Mouse (Mus musculus): ENCODE results near the gene Col24a1. TPM values are rescaled to one million over a fixed set of nuclear protein-coding genes. Genes with fewer than 3 reads are reported as not detected.

Gene Col24a1
- polyA plus RNA-seq, 1 experiment from 2014 or later: 2.4 TPM

DNA sequence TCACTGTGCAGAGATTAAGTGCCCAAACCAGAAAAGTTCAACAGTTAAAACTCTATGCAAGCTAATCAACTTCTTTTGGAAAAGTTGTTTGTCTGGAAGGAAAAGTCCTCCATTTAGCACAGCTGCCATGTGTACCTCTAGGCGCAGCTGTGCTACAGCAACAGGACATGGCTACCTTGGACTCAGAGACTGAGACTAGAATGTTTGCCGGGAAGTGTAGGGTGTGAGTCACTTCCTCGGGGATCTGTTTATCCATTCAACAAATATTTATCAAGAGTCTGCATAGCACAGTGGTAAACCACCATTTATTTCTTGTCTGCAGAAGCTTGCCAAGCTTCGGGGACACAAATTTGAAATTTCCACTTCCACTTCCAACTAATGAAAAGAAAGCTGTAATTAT, 178.8 kb downstream of the Col24a1 start:
- 26% methylated on average over 4 of the region's 4 CpGs for WGBS
- peak; percentile 88 for ATAC-seq (ENCODE audit: low read depth)
- Histone ChIP-seq H3K27ac (ENCODE audit: low read length) (no peak overlapping the region), H3K36me3 (ENCODE audit: control insufficient read depth, insufficient read depth, low read length) (no peaks in the 10 kb centered on the region), H3K4me3 (ENCODE audit: low read length) (no peak overlapping the region), H3K4me1 (replicated peaks; ENCODE audit: control insufficient read depth, insufficient read depth, low read length) (no peaks in the 10 kb centered on the region), H3K4me2 (ENCODE audit: low read depth, low read length) (no peak overlapping the region), H3K27me3 (ENCODE audit: control insufficient read depth, insufficient read depth, low read depth, low read length) (no peaks in the 10 kb centered on the region), H3K9me3 (ENCODE audit: control insufficient read depth, low read length) (no peaks in the 10 kb centered on the region), H3K9ac (ENCODE audit: low read length) (no peak overlapping the region)

DNA sequence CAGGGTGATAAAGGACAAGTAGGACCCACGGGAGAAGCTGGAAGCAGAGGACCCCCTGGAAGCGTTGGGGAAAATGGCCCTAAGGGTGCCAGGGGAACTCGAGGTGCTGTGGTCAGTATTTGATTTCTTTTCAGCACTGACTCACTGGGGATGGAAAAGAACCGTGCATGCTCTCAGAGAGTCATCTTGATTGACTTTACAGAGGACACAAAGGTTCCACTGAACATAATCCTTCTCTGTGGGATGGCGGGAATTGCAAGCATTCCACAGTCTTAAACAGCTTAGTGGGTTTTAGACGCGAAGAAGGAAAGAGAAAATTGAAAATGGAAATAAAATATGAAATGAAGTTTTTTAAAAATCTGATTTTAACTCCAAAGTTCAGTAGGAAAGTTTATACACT, 181.9 kb downstream of the Col24a1 start:
- WGBS: 57% methylated on average over 7 of the region's 7 CpGs
- Histone ChIP-seq H3K4me2 (ENCODE audit: low read depth, low read length) (no peak overlapping the region), H3K27me3 (ENCODE audit: control insufficient read depth, insufficient read depth, low read depth, low read length) (no peaks in the 10 kb centered on the region)

DNA sequence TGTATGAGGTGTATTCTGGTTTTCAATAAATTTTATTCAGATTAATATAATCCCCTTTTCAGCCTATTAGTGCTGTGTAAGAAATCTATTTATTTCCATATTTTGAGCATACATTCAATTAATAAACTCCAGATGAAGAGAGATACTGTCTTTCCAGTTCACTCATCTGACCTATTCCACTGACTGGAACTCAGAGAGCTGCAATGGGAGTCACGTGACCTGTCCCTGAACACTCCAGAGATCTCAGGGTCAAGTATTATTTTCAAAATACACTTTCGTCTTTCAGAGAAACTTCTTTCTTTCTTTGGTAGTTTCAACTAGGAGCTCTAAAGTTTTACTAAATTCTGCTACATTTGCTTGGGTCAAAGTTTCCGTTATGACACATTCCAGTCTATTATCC, 184.4 kb downstream of the Col24a1 start:
- H3K9me3 ChIP-seq (ENCODE audit: control insufficient read depth, low read length): no peaks in the 10 kb centered on the region
- no peak overlapping the region for H3K27ac ChIP-seq (ENCODE audit: low read length)
- H3K4me2 ChIP-seq (ENCODE audit: low read depth, low read length): no peak overlapping the region
- H3K36me3 ChIP-seq (ENCODE audit: control insufficient read depth, insufficient read depth, low read length): no peaks in the 10 kb centered on the region
- H3K4me3 ChIP-seq (ENCODE audit: low read length): no peak overlapping the region
- H3K27me3 ChIP-seq (ENCODE audit: control insufficient read depth, insufficient read depth, low read depth, low read length): no peaks in the 10 kb centered on the region
- 72% methylated on average over 3 of the region's 3 CpGs for WGBS
- H3K9ac ChIP-seq (ENCODE audit: low read length): no peak overlapping the region
- ATAC-seq (ENCODE audit: low read depth): no peak
- no peaks in the 10 kb centered on the region for H3K4me1 ChIP-seq (replicated peaks; ENCODE audit: control insufficient read depth, insufficient read depth, low read length)

More for the DNA sequence above, 181.9 kb downstream of the Col24a1 start:
- Histone ChIP-seq H3K27ac (ENCODE audit: low read length) (no peak overlapping the region), H3K9ac (ENCODE audit: low read length) (no peak overlapping the region), H3K4me3 (ENCODE audit: low read length) (no peak overlapping the region), H3K36me3 (ENCODE audit: control insufficient read depth, insufficient read depth, low read length) (no peaks in the 10 kb centered on the region), H3K9me3 (ENCODE audit: control insufficient read depth, low read length) (no peaks in the 10 kb centered on the region), H3K4me1 (replicated peaks; ENCODE audit: control insufficient read depth, insufficient read depth, low read length) (no peaks in the 10 kb centered on the region)
- ATAC-seq (ENCODE audit: low read depth): no peak

DNA sequence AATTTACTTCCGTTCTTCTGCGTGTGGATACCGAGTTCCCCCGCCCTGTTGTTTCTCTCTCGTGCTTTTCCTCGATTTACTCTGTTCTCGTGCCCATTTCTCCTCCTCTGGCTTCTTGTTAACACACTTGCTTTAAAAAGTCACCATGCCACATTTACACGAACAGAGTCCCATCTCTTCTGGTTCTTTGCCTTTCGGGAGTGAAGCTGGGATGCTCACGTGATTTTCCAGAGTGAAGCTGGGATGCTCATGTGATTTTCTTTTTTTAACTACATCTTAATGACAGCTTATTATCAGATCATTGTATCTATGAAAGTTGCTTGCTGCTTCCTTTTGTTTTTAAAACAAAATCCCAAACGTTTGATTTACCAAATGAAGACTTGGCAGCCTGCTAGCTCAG, 184.8 kb downstream of the Col24a1 start:
- Histone ChIP-seq H3K4me1 (replicated peaks; ENCODE audit: control insufficient read depth, insufficient read depth, low read length) (no peaks in the 10 kb centered on the region), H3K4me2 (ENCODE audit: low read depth, low read length) (no peak overlapping the region), H3K27me3 (ENCODE audit: control insufficient read depth, insufficient read depth, low read depth, low read length) (no peaks in the 10 kb centered on the region), H3K27ac (ENCODE audit: low read length) (no peak overlapping the region), H3K36me3 (ENCODE audit: control insufficient read depth, insufficient read depth, low read length) (no peaks in the 10 kb centered on the region), H3K9ac (ENCODE audit: low read length) (no peak overlapping the region), H3K4me3 (ENCODE audit: low read length) (no peak overlapping the region), H3K9me3 (ENCODE audit: control insufficient read depth, low read length) (no peaks in the 10 kb centered on the region)
- WGBS: 66% methylated on average over 11 of the region's 11 CpGs
- no peak for ATAC-seq (ENCODE audit: low read depth)

DNA sequence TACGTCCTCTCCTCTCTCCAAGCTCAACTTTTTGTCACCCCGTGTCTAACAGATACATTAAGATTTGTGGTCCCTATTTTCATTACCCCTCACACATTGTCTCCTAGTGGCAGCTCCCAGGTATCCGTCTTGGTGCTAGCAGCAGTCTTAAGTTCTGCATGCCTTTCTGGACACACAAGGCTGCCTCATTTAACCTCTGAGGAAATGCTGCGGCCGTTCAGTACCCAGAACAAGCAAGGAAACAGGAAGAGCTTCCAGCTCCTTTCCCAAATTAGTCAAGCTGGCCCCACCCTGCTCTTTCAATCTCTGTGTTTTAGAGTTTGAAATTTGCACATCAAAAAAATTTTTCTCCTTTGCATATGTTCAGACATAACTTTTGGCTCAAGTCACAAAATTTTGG, 186.2 kb downstream of the Col24a1 start:
- no peaks in the 10 kb centered on the region for H3K36me3 ChIP-seq (ENCODE audit: control insufficient read depth, insufficient read depth, low read length)
- H3K27ac ChIP-seq (ENCODE audit: low read length): no peak overlapping the region
- H3K9me3 ChIP-seq (ENCODE audit: control insufficient read depth, low read length): no peaks in the 10 kb centered on the region
- WGBS: 34% methylated on average over 5 of the region's 5 CpGs
- H3K4me1 ChIP-seq (replicated peaks; ENCODE audit: control insufficient read depth, insufficient read depth, low read length): no peaks in the 10 kb centered on the region
- ATAC-seq (ENCODE audit: low read depth): no peak
- H3K4me2 ChIP-seq (ENCODE audit: low read depth, low read length): no peak overlapping the region
- no peaks in the 10 kb centered on the region for H3K27me3 ChIP-seq (ENCODE audit: control insufficient read depth, insufficient read depth, low read depth, low read length)
- H3K9ac ChIP-seq (ENCODE audit: low read length): no peak overlapping the region
- no peak overlapping the region for H3K4me3 ChIP-seq (ENCODE audit: low read length)

DNA sequence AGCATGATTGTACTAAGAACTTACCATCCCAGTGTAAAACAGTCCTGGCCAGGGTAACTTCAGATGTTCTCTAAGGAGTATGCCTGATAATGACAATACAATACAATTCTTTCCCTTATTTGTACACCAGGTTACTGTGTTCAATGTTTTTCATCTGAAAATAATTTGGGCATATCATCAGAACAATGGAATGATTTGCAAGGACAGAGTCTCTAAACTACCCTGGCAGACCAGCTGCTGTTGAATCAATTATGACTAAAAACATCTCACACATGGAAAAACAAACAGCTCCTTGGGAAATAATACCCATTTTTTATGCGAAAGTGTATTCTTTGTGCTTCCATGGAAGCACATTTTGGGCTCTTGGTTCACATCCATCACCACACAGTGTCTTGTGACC, 198.0 kb downstream of the Col24a1 start:
- Histone ChIP-seq H3K9me3 (ENCODE audit: control insufficient read depth, low read length) (no peaks in the 10 kb centered on the region), H3K27me3 (ENCODE audit: control insufficient read depth, insufficient read depth, low read depth, low read length) (no peaks in the 10 kb centered on the region), H3K27ac (ENCODE audit: low read length) (no peak overlapping the region), H3K4me3 (ENCODE audit: low read length) (no peak overlapping the region), H3K9ac (ENCODE audit: low read length) (no peak overlapping the region), H3K4me1 (replicated peaks; ENCODE audit: control insufficient read depth, insufficient read depth, low read length) (no peaks in the 10 kb centered on the region), H3K4me2 (ENCODE audit: low read depth, low read length) (no peak overlapping the region), H3K36me3 (ENCODE audit: control insufficient read depth, insufficient read depth, low read length) (no peaks in the 10 kb centered on the region)
- ATAC-seq (ENCODE audit: low read depth): no peak
- 85% methylated on average over 1 of the region's 1 CpGs for WGBS

DNA sequence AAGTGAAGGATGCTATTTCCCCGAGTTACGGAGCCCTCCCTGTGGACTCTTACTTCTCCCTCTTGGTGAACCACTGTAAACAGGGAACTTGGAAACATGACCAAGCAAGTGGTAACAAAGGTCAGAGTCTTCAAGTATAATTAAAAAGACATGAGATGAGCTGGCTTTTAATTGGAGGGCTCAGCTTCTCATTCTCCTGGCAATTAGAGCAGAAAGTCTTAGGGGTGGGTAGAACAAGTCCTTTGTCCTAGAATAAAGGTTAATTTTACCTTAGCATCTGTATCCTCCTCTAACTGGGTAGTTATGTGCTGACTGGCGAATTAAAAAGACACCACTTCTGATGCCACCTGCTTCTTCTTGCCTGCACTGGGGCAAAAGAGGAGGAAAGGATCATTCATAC, 199.1 kb downstream of the Col24a1 start:
- WGBS: 59% methylated on average over 3 of the region's 3 CpGs
- no peak for ATAC-seq (ENCODE audit: low read depth)
- no peaks in the 10 kb centered on the region for H3K4me1 ChIP-seq (replicated peaks; ENCODE audit: control insufficient read depth, insufficient read depth, low read length)
- no peak overlapping the region for H3K27ac ChIP-seq (ENCODE audit: low read length)
- no peaks in the 10 kb centered on the region for H3K27me3 ChIP-seq (ENCODE audit: control insufficient read depth, insufficient read depth, low read depth, low read length)
- H3K9me3 ChIP-seq (ENCODE audit: control insufficient read depth, low read length): no peaks in the 10 kb centered on the region
- H3K4me3 ChIP-seq (ENCODE audit: low read length): no peak overlapping the region
- H3K9ac ChIP-seq (ENCODE audit: low read length): no peak overlapping the region
- H3K4me2 ChIP-seq (ENCODE audit: low read depth, low read length): no peak overlapping the region
- no peaks in the 10 kb centered on the region for H3K36me3 ChIP-seq (ENCODE audit: control insufficient read depth, insufficient read depth, low read length)

DNA sequence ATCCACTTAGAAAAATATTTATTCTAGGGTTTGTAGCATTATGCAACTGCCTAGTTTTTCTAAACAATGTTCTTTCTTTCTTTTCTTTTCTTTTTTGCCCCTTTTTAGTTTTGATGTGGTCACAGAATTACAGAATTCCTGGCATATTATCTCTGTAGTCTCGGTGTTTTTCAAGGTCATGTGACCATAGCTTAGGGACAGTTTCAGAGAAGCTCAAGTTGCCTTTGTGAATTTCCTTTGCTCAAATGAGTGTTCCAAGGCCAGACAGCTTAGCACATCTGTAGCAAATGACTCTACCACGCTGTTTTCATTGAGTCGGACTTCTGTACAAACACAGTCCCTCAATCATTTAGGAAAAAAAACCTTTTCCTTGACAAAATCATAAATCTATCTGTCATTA, 205.9 kb downstream of the Col24a1 start:
- Histone ChIP-seq H3K9ac (ENCODE audit: low read length) (no peak overlapping the region), H3K4me2 (ENCODE audit: low read depth, low read length) (no peak overlapping the region), H3K9me3 (ENCODE audit: control insufficient read depth, low read length) (no peaks in the 10 kb centered on the region), H3K27ac (ENCODE audit: low read length) (no peak overlapping the region), H3K4me1 (replicated peaks; ENCODE audit: control insufficient read depth, insufficient read depth, low read length) (no peaks in the 10 kb centered on the region), H3K4me3 (ENCODE audit: low read length) (no peak overlapping the region), H3K36me3 (ENCODE audit: control insufficient read depth, insufficient read depth, low read length) (no peaks in the 10 kb centered on the region), H3K27me3 (ENCODE audit: control insufficient read depth, insufficient read depth, low read depth, low read length) (no peaks in the 10 kb centered on the region)
- peak; percentile 49; the same call in 1 of the 2 replicates for ATAC-seq (ENCODE audit: low read depth)
- 43% methylated on average over 3 of the region's 3 CpGs for whole genome bisulfite sequencing

DNA sequence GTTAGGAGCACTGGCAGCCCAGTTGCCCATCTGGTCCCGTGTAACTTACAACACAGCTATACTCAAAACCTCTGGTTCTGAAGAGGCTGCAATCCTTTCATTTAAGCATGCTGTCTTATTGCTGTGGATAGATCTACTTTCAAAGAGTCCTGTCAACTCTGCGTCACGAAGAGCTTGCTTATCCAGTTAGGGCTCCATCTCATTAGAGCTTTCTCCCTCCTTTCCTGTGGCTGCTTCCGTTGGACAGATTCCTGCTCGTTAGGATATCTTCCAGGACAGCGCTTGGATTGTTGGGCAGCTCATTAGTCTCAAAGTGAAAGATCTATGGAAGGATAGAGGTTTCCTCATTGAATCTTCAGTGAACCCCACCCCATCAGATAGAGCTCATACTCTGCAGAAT, 206.6 kb downstream of the Col24a1 start:
- H3K9ac ChIP-seq (ENCODE audit: low read length): no peak overlapping the region
- no peaks in the 10 kb centered on the region for H3K27me3 ChIP-seq (ENCODE audit: control insufficient read depth, insufficient read depth, low read depth, low read length)
- no peaks in the 10 kb centered on the region for H3K4me1 ChIP-seq (replicated peaks; ENCODE audit: control insufficient read depth, insufficient read depth, low read length)
- 68% methylated on average over 6 of the region's 6 CpGs for WGBS
- no peaks in the 10 kb centered on the region for H3K9me3 ChIP-seq (ENCODE audit: control insufficient read depth, low read length)
- H3K4me2 ChIP-seq (ENCODE audit: low read depth, low read length): no peak overlapping the region
- no peaks in the 10 kb centered on the region for H3K36me3 ChIP-seq (ENCODE audit: control insufficient read depth, insufficient read depth, low read length)
- H3K27ac ChIP-seq (ENCODE audit: low read length): no peak overlapping the region
- no peak for ATAC-seq (ENCODE audit: low read depth)
- H3K4me3 ChIP-seq (ENCODE audit: low read length): no peak overlapping the region

DNA sequence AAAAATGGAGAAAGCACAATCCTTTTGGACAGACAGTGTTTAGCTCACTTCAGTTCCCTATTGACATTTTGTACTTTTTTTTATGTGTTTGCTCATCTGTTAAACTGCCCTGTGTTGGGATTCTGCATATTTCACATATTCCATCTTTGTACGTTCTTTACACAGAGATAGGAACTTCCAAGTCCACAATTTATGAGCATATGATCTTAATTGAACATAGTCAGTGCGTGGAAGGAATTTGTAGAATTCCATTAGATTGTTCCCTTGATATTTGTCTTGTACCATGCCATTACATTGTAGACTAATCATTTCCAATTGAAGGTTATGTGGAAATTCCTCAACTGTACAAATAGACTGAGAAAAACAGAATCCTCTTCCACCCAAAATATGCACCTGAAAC, 212.6 kb downstream of the Col24a1 start:
- Histone ChIP-seq H3K4me1 (replicated peaks; ENCODE audit: control insufficient read depth, insufficient read depth, low read length) (no peaks in the 10 kb centered on the region), H3K27me3 (ENCODE audit: control insufficient read depth, insufficient read depth, low read depth, low read length) (no peaks in the 10 kb centered on the region), H3K9me3 (ENCODE audit: control insufficient read depth, low read length) (no peaks in the 10 kb centered on the region), H3K27ac (ENCODE audit: low read length) (no peak overlapping the region), H3K36me3 (ENCODE audit: control insufficient read depth, insufficient read depth, low read length) (no peaks in the 10 kb centered on the region), H3K9ac (ENCODE audit: low read length) (no peak overlapping the region), H3K4me3 (ENCODE audit: low read length) (no peak overlapping the region), H3K4me2 (ENCODE audit: low read depth, low read length) (no peak overlapping the region)
- no peak for ATAC-seq (ENCODE audit: low read depth)
- 50% methylated on average over 2 of the region's 2 CpGs for WGBS

Data from lung, embryonic 16.5 days (tissue).